ENCODE assay signal across 10 mouse cellular contexts in genomic region chr9:96428336-96429046, GRCm38 (mm10). TPM values are rescaled to one million over a fixed set of nuclear protein-coding genes. Genes with fewer than 3 reads are reported as not detected.
DNase-seq lines count a peak whose midpoint lies in the region; ATAC-seq and TF ChIP-seq lines count a peak whose summit lies in the region.
"Had no signal": no experiment of that assay in that cellular context is flagged by ENCODE, and none has a peak within 500 bp of the region (broad histone marks: within the 10 kb centered on the region; RNA-seq: fewer than 3 reads in every experiment).

No protein-coding gene starts in this region.

- intact Hi-C loops in gastrocnemius, adult 2 months (cut with DNase I): no loop called here
- intact Hi-C loops in heart, postnatal 14 days (cut with DNase I): no loop called here

- WGBS in limb, embryonic 14.5 days: 32% methylated on average over 17 of the region's 17 CpGs
- 86% methylated on average over 17 of the region's 17 CpGs for WGBS in liver, embryonic 11.5 days

- H3K4me1 ChIP-seq in limb, embryonic 14.5 days (ENCODE audit: control insufficient read depth, insufficient read depth, low read length): peaks cover 5% of the 10 kb centered on the region; the same call in 1 of the 2 replicates
- H3K4me1 ChIP-seq in liver, embryonic 11.5 days (replicated peaks; ENCODE audit: control insufficient read depth, insufficient read depth, low read length): no peaks in the 10 kb centered on the region
- H3K4me1 ChIP-seq: hindbrain, embryonic 10.5 days; midbrain, embryonic 12.5 days had no signal

- no peaks in the 10 kb centered on the region for H3K36me3 ChIP-seq in limb, embryonic 14.5 days (ENCODE audit: control insufficient read depth, insufficient read depth, low read length)
- H3K36me3 ChIP-seq in liver, embryonic 11.5 days (ENCODE audit: control insufficient read depth, insufficient read depth, low read length): no peaks in the 10 kb centered on the region
- H3K36me3 ChIP-seq: hindbrain, embryonic 10.5 days; midbrain, embryonic 12.5 days had no signal

- H3K27ac ChIP-seq in gastrocnemius, adult 2 months: peak overlapping the region; percentile 60; the same call in 1 of the 2 replicates
- H3K27ac ChIP-seq in limb, embryonic 14.5 days (replicated peaks; ENCODE audit: low read depth, low read length): peak overlapping the region; percentile 50
- no peak overlapping the region for H3K27ac ChIP-seq in liver, embryonic 11.5 days (ENCODE audit: low read depth, low read length)
- H3K27ac ChIP-seq: hindbrain, embryonic 10.5 days; midbrain, embryonic 12.5 days had no signal

- H3K9me3 ChIP-seq in limb, embryonic 14.5 days (ENCODE audit: control insufficient read depth, low read length): no peaks in the 10 kb centered on the region
- no peaks in the 10 kb centered on the region for H3K9me3 ChIP-seq in liver, embryonic 11.5 days (ENCODE audit: control insufficient read depth, low read length)
- H3K9me3 ChIP-seq: hindbrain, embryonic 10.5 days; midbrain, embryonic 12.5 days had no signal

- no peak for TF ChIP-seq POLR2A in brain, embryonic 14.5 days (IDR thresholded peaks at IDR 0.05; ENCODE audit: borderline replicate concordance, extremely low read depth, insufficient read depth, insufficient read length, poor library complexity, severe bottlenecking)
- no peak for TF ChIP-seq POLR2A in limb, embryonic 14.5 days (IDR thresholded peaks at IDR 0.05; ENCODE audit: borderline replicate concordance, extremely low read depth, insufficient read depth, insufficient read length)

- no peak overlapping the region; the same call in 1 of the 2 replicates for H3K4me2 ChIP-seq in limb, embryonic 14.5 days (replicated peaks; ENCODE audit: low read depth, low read length, severe bottlenecking)
- no peak overlapping the region for H3K4me2 ChIP-seq in liver, embryonic 11.5 days
- H3K4me2 ChIP-seq: midbrain, embryonic 12.5 days had no signal

- peak; percentile 62; the same call in 1 of the 2 replicates for ATAC-seq in limb, embryonic 14.5 days (ENCODE audit: low FRiP score, low read depth)
- no peak for ATAC-seq in liver, embryonic 11.5 days (replicated peaks; ENCODE audit: low FRiP score)

- peak overlapping the region; percentile 42 for H3K4me3 ChIP-seq in gastrocnemius, adult 2 months
- H3K4me3 ChIP-seq in limb, embryonic 14.5 days (replicated peaks; ENCODE audit: low read length): no peak overlapping the region
- no peak overlapping the region for H3K4me3 ChIP-seq in liver, embryonic 11.5 days (ENCODE audit: low read depth, low read length)
- H3K4me3 ChIP-seq: hindbrain, embryonic 10.5 days; midbrain, embryonic 12.5 days had no signal

- no peak for TF ChIP-seq CTCF in gastrocnemius, adult 2 months (IDR thresholded peaks at IDR 0.05)
- no peak for TF ChIP-seq CTCF in brain, embryonic 14.5 days (IDR thresholded peaks at IDR 0.05; ENCODE audit: borderline replicate concordance, extremely low read depth, insufficient read depth, insufficient read length)

- peak; percentile 30 for DNase-seq in gastrocnemius, adult 2 months
- no peak for DNase-seq in gastrocnemius, adult 8-10 months (ENCODE audit: low spot score in 2 of 2)
- DNase-seq in brain, embryonic 14.5 days (ENCODE audit: low read depth): peak; percentile 87
- DNase-seq in heart, postnatal 14 days: peak; percentile 16 to 37
- peak; percentile 80 for DNase-seq in limb, embryonic 14.5 days (ENCODE audit: low spot score)
- DNase-seq in adrenal gland, postnatal 25 days: no peak
- DNase-seq in adrenal gland, adult (ENCODE audit: inconsistent age in 2 of 2, low spot score in 1 of 2): no peak
- DNase-seq in liver, embryonic 11.5 days (ENCODE audit: low spot score): no peak

- H3K9ac ChIP-seq in limb, embryonic 14.5 days (ENCODE audit: low read depth, low read length, severe bottlenecking): no peak overlapping the region
- no peak overlapping the region for H3K9ac ChIP-seq in liver, embryonic 11.5 days (ENCODE audit: low read depth, low read length)
- H3K9ac ChIP-seq: midbrain, embryonic 12.5 days had no signal

- no peaks in the 10 kb centered on the region for H3K27me3 ChIP-seq in limb, embryonic 14.5 days (ENCODE audit: control insufficient read depth, insufficient read depth, low read length)
- no peaks in the 10 kb centered on the region for H3K27me3 ChIP-seq in liver, embryonic 11.5 days (replicated peaks; ENCODE audit: control insufficient read depth, insufficient read depth, low read length)
- H3K27me3 ChIP-seq: midbrain, embryonic 12.5 days had no signal

RNA-seq across cellular contexts. Expression of gene Rnf7, which starts 50.0 kb away (rescaled TPM):
- total RNA-seq in gastrocnemius, adult 2 months (2021): 10 to 100 TPM; 67.3 to 80.3 TPM
- 10 to 100 TPM; 70.5 to 81.9 (median 77.8) TPM for total RNA-seq in gastrocnemius, adult 8-10 months (2022)
- 215 and 233 TPM in 2 replicates for polyA plus RNA-seq in brain, embryonic 14.5 days (2012; rRNA removed)
- 10 to 100 TPM; 65.8 to 73.1 TPM for total RNA-seq in heart, postnatal 14 days (2021)
- polyA plus RNA-seq in limb, embryonic 14.5 days (2012; rRNA removed): 183 and 341 TPM in 2 replicates
- 261 and 272 TPM in 2 replicates for polyA plus RNA-seq in limb, embryonic 14.5 days (2014; fragmentation: Nextera tagmentation; extraction: Ambion mirVana)
- total RNA-seq in adrenal gland, postnatal 25 days (2021): 63.1 and 68.2 TPM in 2 replicates
- polyA plus RNA-seq in liver, embryonic 11.5 days (2014; fragmentation: Nextera tagmentation; extraction: Ambion mirVana): 172 and 173 TPM in 2 replicates

Comparison
In these comparisons a context has a peak if more than half of its experiments do, and no peak if none do; other contexts are left out.
1. DNase-seq: peak in gastrocnemius, adult 2 months (single experiment), brain, embryonic 14.5 days (single experiment), heart, postnatal 14 days (2 of 2) and limb, embryonic 14.5 days (single experiment); none in gastrocnemius, adult 8-10 months (0 of 2), adrenal gland, postnatal 25 days (single experiment), adrenal gland, adult (0 of 2) and liver, embryonic 11.5 days (single experiment).